Mouse (Mus musculus) stomach, embryonic 15.5 days (tissue): ENCODE results near the gene Ints1. TPM values are rescaled to one million over a fixed set of nuclear protein-coding genes. Genes with fewer than 3 reads are reported as not detected.

Experiments used
- ATAC-seq: fragments of 200-750 bp; cut with Nextera tagmentation; 2 replicates; pipeline ENCODE4 v1.8.0; 2017; ENCODE audit warnings: low read depth, moderate number of reproducible peaks, moderate TSS enrichment; ENCODE audit not compliant: insufficient read depth, low FRiP score
- H3K27ac ChIP-seq: fragments of 300-500 bp; sonication (generic); 2 replicates; pipeline ENCODE4 v1.5.1; 2015; ENCODE audit warnings: mild to moderate bottlenecking, inconsistent platforms
- H3K27me3 ChIP-seq: fragments of 300-500 bp; sonication (generic); replicated peaks from 2 replicates; pipeline ENCODE4 v1.6.1; 2015; ENCODE audit warnings: inconsistent platforms
- H3K36me3 ChIP-seq: fragments of 300-500 bp; sonication (generic); 2 replicates; pipeline ENCODE4 v1.6.1; 2015; ENCODE audit warnings: inconsistent platforms
- H3K4me1 ChIP-seq: fragments of 300-500 bp; sonication (generic); 2 replicates; pipeline ENCODE4 v1.6.1; 2015; ENCODE audit warnings: inconsistent platforms
- H3K4me2 ChIP-seq: fragments of 300-500 bp; sonication (generic); 2 replicates; pipeline ENCODE4 v1.6.1; 2015; ENCODE audit warnings: mild to moderate bottlenecking, inconsistent platforms
- H3K4me3 ChIP-seq: fragments of 300-500 bp; sonication (generic); replicated peaks from 2 replicates; pipeline ENCODE4 v1.5.1; 2015; ENCODE audit warnings: inconsistent platforms
- H3K9ac ChIP-seq: fragments of 300-500 bp; sonication (generic); 2 replicates; pipeline ENCODE4 v1.6.1; 2015; ENCODE audit warnings: inconsistent platforms
- H3K9me3 ChIP-seq: fragments of 300-500 bp; sonication (generic); 2 replicates; pipeline ENCODE4 v1.6.1; 2016; ENCODE audit warnings: inconsistent platforms
- WGBS: fragments of 180-500 bp; shearing (Covaris S2); methylation state at CpG from one replicate; pipeline ENCODE4 v1.1.7; 2015; 5-methylcytosine and 5-hydroxymethylcytosine counted together
- polyA plus RNA-seq: library from polyadenylated mRNA; unstranded; fragments of >200 nt; fragmentation: Nextera tagmentation; extraction: Ambion mirVana; gene quantifications from 2 replicates; pipeline ENCODE4 v1.2.1, GENCODE M21; 2015

The Ints1 gene
- polyA plus RNA-seq, 1 experiment from 2014 or later, result 19.2 TPM

- H3K36me3 ChIP-seq, result no peaks in the 10 kb centered on the region
- WGBS, result 41% methylated on average over 8 of the region's 8 CpGs
- no peak overlapping the region for H3K9ac ChIP-seq
- H3K4me2 ChIP-seq, result peak overlapping the region; percentile 12; the same call in 1 of the 2 replicates
- H3K4me3 ChIP-seq, result no peak overlapping the region
- no peak for ATAC-seq
- H3K27ac ChIP-seq, result peak overlapping the region; percentile 72
- peaks cover 44% of the 10 kb centered on the region for H3K4me1 ChIP-seq
- H3K9me3 ChIP-seq, result no peaks in the 10 kb centered on the region
- no peaks in the 10 kb centered on the region for H3K27me3 ChIP-seq
Observed at GRCm38 (mm10) chr5:139730712-139731486, 44.6 kb downstream of the Ints1 start.

- no peak for ATAC-seq
- Histone ChIP-seq H3K27ac (no peak overlapping the region), H3K4me1 (peaks cover 25% of the 10 kb centered on the region), H3K4me3 (no peak overlapping the region), H3K36me3 (no peaks in the 10 kb centered on the region), H3K27me3 (no peaks in the 10 kb centered on the region), H3K4me2 (no peak overlapping the region), H3K9ac (no peak overlapping the region), H3K9me3 (no peaks in the 10 kb centered on the region)
- WGBS, result 77% methylated on average over 11 of the region's 11 CpGs
Observed at GRCm38 (mm10) chr5:139727261-139727660, 48.2 kb downstream of the Ints1 start.

- Histone ChIP-seq H3K4me3 (no peak overlapping the region), H3K4me2 (no peak overlapping the region), H3K27ac (no peak overlapping the region), H3K27me3 (no peaks in the 10 kb centered on the region), H3K9ac (no peak overlapping the region), H3K9me3 (no peaks in the 10 kb centered on the region), H3K4me1 (peaks cover 21% of the 10 kb centered on the region), H3K36me3 (no peaks in the 10 kb centered on the region)
- 85% methylated on average over 3 of the region's 3 CpGs for WGBS
- no peak for ATAC-seq
Observed at GRCm38 (mm10) chr5:139726186-139726585, 49.3 kb downstream of the Ints1 start.

GRCm38 (mm10) chr5:139724336-139725116 lies 50.9 kb downstream of the Ints1 start:
- no peaks in the 10 kb centered on the region for H3K36me3 ChIP-seq
- no peaks in the 10 kb centered on the region for H3K9me3 ChIP-seq
- H3K27ac ChIP-seq, result no peak overlapping the region
- 43% methylated on average over 10 of the region's 10 CpGs for WGBS
- no peak overlapping the region for H3K4me2 ChIP-seq
- H3K4me3 ChIP-seq, result no peak overlapping the region
- H3K27me3 ChIP-seq, result no peaks in the 10 kb centered on the region
- no peak overlapping the region for H3K9ac ChIP-seq
- no peak for ATAC-seq
- H3K4me1 ChIP-seq, result peaks cover 7% of the 10 kb centered on the region; the same call in 1 of the 2 replicates

- ATAC-seq, result no peak
- Histone ChIP-seq H3K4me1 (peaks cover 9% of the 10 kb centered on the region; the same call in 1 of the 2 replicates), H3K27ac (no peak overlapping the region), H3K9ac (no peak overlapping the region), H3K36me3 (no peaks in the 10 kb centered on the region), H3K9me3 (no peaks in the 10 kb centered on the region), H3K4me3 (no peak overlapping the region), H3K4me2 (no peak overlapping the region), H3K27me3 (no peaks in the 10 kb centered on the region)
- 67% methylated on average over 9 of the region's 9 CpGs for WGBS
Observed at GRCm38 (mm10) chr5:139723113-139723512, 52.4 kb downstream of the Ints1 start.

DNA sequence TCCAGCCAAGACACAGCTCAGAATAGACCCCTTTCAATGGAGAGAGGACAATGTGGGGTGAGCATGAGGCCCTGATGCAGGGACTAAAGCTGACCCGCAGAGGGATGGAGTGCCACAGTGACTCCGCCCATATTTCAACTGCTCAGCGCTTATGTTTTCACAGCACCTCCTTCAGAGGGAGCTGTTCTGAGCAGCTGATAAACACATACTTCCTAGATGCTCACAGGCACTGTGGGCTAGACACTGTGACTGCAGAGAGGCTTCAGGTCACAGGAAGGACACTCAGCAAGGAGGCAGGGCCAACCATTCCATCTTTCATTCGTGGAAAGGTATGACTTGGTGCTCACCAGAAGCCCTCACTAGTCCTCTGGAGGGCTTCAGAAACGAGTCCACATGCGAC lies 52.8 kb downstream of the Ints1 start:
- Histone ChIP-seq H3K36me3 (no peaks in the 10 kb centered on the region), H3K4me1 (peaks cover 12% of the 10 kb centered on the region; the same call in 1 of the 2 replicates), H3K9ac (no peak overlapping the region), H3K9me3 (no peaks in the 10 kb centered on the region), H3K27ac (no peak overlapping the region), H3K4me3 (no peak overlapping the region), H3K27me3 (no peaks in the 10 kb centered on the region), H3K4me2 (no peak overlapping the region)
- WGBS, result 60% methylated on average over 6 of the region's 6 CpGs
- ATAC-seq, result no peak

- H3K27ac ChIP-seq, result no peak overlapping the region; the same call in 1 of the 2 replicates
Observed at GRCm38 (mm10) chr5:139718949-139719348, 56.5 kb downstream of the Ints1 start.

DNA sequence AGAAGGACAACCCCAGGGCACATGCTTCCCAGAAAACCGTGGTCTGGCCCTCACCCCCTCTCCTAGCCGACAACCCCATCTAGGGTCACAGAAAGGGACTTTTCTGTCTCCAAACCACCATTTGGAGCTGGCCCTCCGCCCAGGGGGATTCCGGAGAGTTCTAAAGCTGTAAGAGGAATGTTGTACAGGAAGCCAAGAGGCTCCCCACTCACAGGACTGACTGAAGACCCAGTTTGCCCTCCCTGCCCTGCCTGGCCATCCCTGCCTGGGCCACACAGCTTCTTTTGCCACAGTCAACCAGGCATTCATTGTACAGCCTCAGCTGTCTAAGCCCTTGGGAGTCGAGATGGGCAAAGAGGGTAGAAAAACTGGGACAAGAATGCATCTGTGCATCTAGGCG lies 56.9 kb downstream of the Ints1 start:
- no peak overlapping the region for H3K9ac ChIP-seq
- 0 out of 2 replicates have a peak, but pooled peaks cover 5% of the 10 kb centered on the region for H3K4me1 ChIP-seq
- H3K27ac ChIP-seq, result no peak overlapping the region; the same call in 1 of the 2 replicates
- no peaks in the 10 kb centered on the region for H3K27me3 ChIP-seq
- no peaks in the 10 kb centered on the region for H3K9me3 ChIP-seq
- no peak overlapping the region for H3K4me3 ChIP-seq
- no peaks in the 10 kb centered on the region for H3K36me3 ChIP-seq
- 61% methylated on average over 6 of the region's 6 CpGs for WGBS
- H3K4me2 ChIP-seq, result no peak overlapping the region
- ATAC-seq, result no peak

More at GRCm38 (mm10) chr5:139718949-139719348, 56.5 kb downstream of the Ints1 start:
- H3K4me2 ChIP-seq, result no peak overlapping the region
- H3K36me3 ChIP-seq, result no peaks in the 10 kb centered on the region
- no peak overlapping the region for H3K4me3 ChIP-seq
- H3K9me3 ChIP-seq, result no peaks in the 10 kb centered on the region
- no peaks in the 10 kb centered on the region for H3K27me3 ChIP-seq
- H3K4me1 ChIP-seq, result 0 out of 2 replicates have a peak, but pooled peaks cover 5% of the 10 kb centered on the region
- WGBS, result 78% methylated on average over 6 of the region's 7 CpGs
- no peak for ATAC-seq
- no peak overlapping the region for H3K9ac ChIP-seq

DNA sequence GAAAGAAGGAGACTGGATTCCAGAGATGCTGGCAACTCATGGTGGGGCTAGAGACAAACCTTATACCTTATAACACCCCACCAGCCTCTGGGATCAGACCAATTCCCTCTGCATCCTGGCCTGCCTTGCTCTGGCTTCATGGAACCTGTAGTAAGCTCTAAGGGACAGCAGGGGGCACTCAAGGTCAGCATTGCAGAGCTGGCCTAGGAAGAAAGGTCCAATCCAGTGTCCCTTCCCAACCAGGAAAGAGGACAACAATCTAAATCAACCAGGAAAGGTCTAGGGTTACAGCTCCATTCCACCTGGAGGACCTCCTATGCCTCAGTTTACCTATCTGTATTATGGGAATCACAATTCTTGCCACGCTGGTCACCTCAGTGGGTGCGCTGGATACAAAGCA lies 57.8 kb downstream of the Ints1 start:
- H3K4me2 ChIP-seq, result no peak overlapping the region
- H3K4me3 ChIP-seq, result no peak overlapping the region
- H3K4me1 ChIP-seq, result 0 out of 2 replicates have a peak, but pooled peaks cover 5% of the 10 kb centered on the region
- ATAC-seq, result no peak
- no peaks in the 10 kb centered on the region for H3K27me3 ChIP-seq
- H3K36me3 ChIP-seq, result no peaks in the 10 kb centered on the region
- no peak overlapping the region for H3K9ac ChIP-seq
- H3K27ac ChIP-seq, result no peak overlapping the region
- no peaks in the 10 kb centered on the region for H3K9me3 ChIP-seq
- 91% methylated on average over 2 of the region's 2 CpGs for WGBS

- Histone ChIP-seq H3K9ac (no peak overlapping the region), H3K27me3 (no peaks in the 10 kb centered on the region), H3K4me1 (no peaks in the 10 kb centered on the region), H3K27ac (no peak overlapping the region), H3K36me3 (peaks cover 11% of the 10 kb centered on the region; the same call in 1 of the 2 replicates), H3K9me3 (no peaks in the 10 kb centered on the region), H3K4me2 (no peak overlapping the region), H3K4me3 (no peak overlapping the region)
- ATAC-seq, result no peak
- 92% methylated on average over 10 of the region's 10 CpGs for WGBS
Observed at GRCm38 (mm10) chr5:139706496-139706895, 69.0 kb downstream of the Ints1 start.

- Histone ChIP-seq H3K9me3 (no peaks in the 10 kb centered on the region), H3K4me1 (no peaks in the 10 kb centered on the region), H3K36me3 (no peaks in the 10 kb centered on the region), H3K27me3 (no peaks in the 10 kb centered on the region), H3K9ac (no peak overlapping the region), H3K4me2 (no peak overlapping the region), H3K4me3 (no peak overlapping the region), H3K27ac (no peak overlapping the region)
- no peak for ATAC-seq
- 64% methylated on average over 2 of the region's 2 CpGs for WGBS
Observed at GRCm38 (mm10) chr5:139702905-139703304, 72.6 kb downstream of the Ints1 start.

- H3K4me1 ChIP-seq, result no peaks in the 10 kb centered on the region
- no peaks in the 10 kb centered on the region for H3K9me3 ChIP-seq
- H3K4me2 ChIP-seq, result no peak overlapping the region
- no peak overlapping the region for H3K4me3 ChIP-seq
- 40% methylated on average over 10 of the region's 10 CpGs for WGBS
- no peak overlapping the region for H3K9ac ChIP-seq
- H3K27me3 ChIP-seq, result no peaks in the 10 kb centered on the region
- H3K36me3 ChIP-seq, result no peaks in the 10 kb centered on the region
- no peak overlapping the region for H3K27ac ChIP-seq
- ATAC-seq, result peak; percentile 52; the same call in 1 of the 2 replicates
Observed at GRCm38 (mm10) chr5:139702236-139702635, 73.2 kb downstream of the Ints1 start.
